Mouse (Mus musculus) G1E (cell line): ENCODE data around the gene Rplp1. TPM values are rescaled to one million over a fixed set of nuclear protein-coding genes. Genes with fewer than 3 reads are reported as not detected.

Experiments used
- ATAC-seq: 2 replicates; pipeline ENCODE4 v1.8.0; 2016; ENCODE audit warnings: mild to moderate bottlenecking; ENCODE audit not compliant: insufficient number of reproducible peaks, poor library complexity, low FRiP score, severe bottlenecking; ENCODE audit errors: extremely low read depth
- DNase-seq: peaks from one replicate; pipeline ENCODE4 v3.0.0; 2012; ENCODE audit warnings: low spot score
- H3K27me3 ChIP-seq: 2 replicates; pipeline ENCODE4 v1.6.1; 2012; ENCODE audit warnings: mild to moderate bottlenecking, low read length, inconsistent platforms; ENCODE audit not compliant: insufficient read depth
- H3K36me3 ChIP-seq: replicated peaks from 2 replicates; pipeline ENCODE3; 2012; ENCODE audit warnings: mild to moderate bottlenecking, inconsistent platforms
- H3K4me1 ChIP-seq: 2 replicates; pipeline ENCODE4 v1.6.1; 2012; ENCODE audit warnings: low read depth, low read length, inconsistent platforms, mixed read lengths; ENCODE audit not compliant: insufficient read depth
- H3K4me3 ChIP-seq: 2 replicates; pipeline ENCODE4 v1.5.1; 2012; ENCODE audit warnings: low read depth, mild to moderate bottlenecking, inconsistent platforms, low read length, moderate library complexity, mixed read lengths
- H3K9me3 ChIP-seq: replicated peaks from 2 replicates; pipeline ENCODE4 v1.6.1; 2012; ENCODE audit warnings: inconsistent platforms
- CTCF ChIP-seq: IDR thresholded peaks from 2 replicates; pipeline ENCODE4 v1.5.1; 2012; ENCODE audit warnings: low read depth, low read length, inconsistent platforms, mixed read lengths
- GATA1 ChIP-seq: IDR thresholded peaks from 2 replicates; pipeline ENCODE4 v1.6.1; 2012; ENCODE audit warnings: borderline replicate concordance, low read length, inconsistent platforms, mixed read lengths
- GATA2 ChIP-seq: IDR thresholded peaks from 2 replicates; pipeline ENCODE4 v1.6.1; 2012; ENCODE audit warnings: low read depth, low read length, inconsistent platforms, borderline replicate concordance
- POLR2AphosphoS5 ChIP-seq: IDR thresholded peaks from 2 replicates; pipeline ENCODE4 v1.6.1; 2012; ENCODE audit warnings: low read depth, low read length, inconsistent platforms; ENCODE audit not compliant: insufficient replicate concordance
- TAL1 ChIP-seq: conservative IDR thresholded peaks from 2 replicates; pipeline ENCODE4 v1.6.1; 2012; ENCODE audit warnings: low read depth, low read length, inconsistent platforms, mixed read lengths
- polyA plus RNA-seq: library from polyadenylated mRNA; stranded (reverse); fragments of >175 nt; gene quantifications from 2 replicates; pipeline ENCODE4 v1.2.3, GENCODE M21; 2012
- total RNA-seq, 2 experiments: library from RNA; stranded (forward) in 1 of 2; stranded (reverse) in 1 of 2; fragments of 200-1000 nt in 1 of 2; fragments of >200 nt in 1 of 2; fragmentation: Nextera tagmentation in 1 of 2; gene quantifications; 2 replicates each; pipeline ENCODE4 v1.2.3; 2014 to 2017

Gene Rplp1
- total and polyA plus RNA-seq, 3 experiments: 2,957 to 43,340 (median 4,483) TPM

GRCm38 (mm10) chr9:61932009-61932408 is 17.7 kb upstream of the Rplp1 start:
- ATAC-seq (no peak), DNase-seq (no peak)
- peaks cover 32% of the 10 kb centered on the region for H3K4me1 ChIP-seq
- no peaks in the 10 kb centered on the region for H3K9me3 ChIP-seq
- TF ChIP-seq GATA1 (no peak), POLR2AphosphoS5 (no peak), TAL1 (no peak), GATA2 (no peak), CTCF (no peak)
- H3K27me3 ChIP-seq: no peaks in the 10 kb centered on the region
- no peak overlapping the region for H3K4me3 ChIP-seq
- peaks cover 91% of the 10 kb centered on the region for H3K36me3 ChIP-seq

GRCm38 (mm10) chr9:61925086-61925660 is 10.8 kb upstream of the Rplp1 start:
- ATAC-seq (peak; percentile 37; the same call in 1 of the 2 replicates), DNase-seq (no peak)
- H3K4me3 ChIP-seq: no peak overlapping the region; the same call in 1 of the 2 replicates
- no peak for TF ChIP-seq POLR2AphosphoS5
- no peak for TF ChIP-seq GATA1
- no peak for TF ChIP-seq GATA2
- no peak for TF ChIP-seq CTCF
- no peak; the same call in 1 of the 2 replicates for TF ChIP-seq TAL1
- no peaks in the 10 kb centered on the region for H3K9me3 ChIP-seq
- H3K36me3 ChIP-seq: peaks cover 85% of the 10 kb centered on the region
- H3K4me1 ChIP-seq: peaks cover 74% of the 10 kb centered on the region
- H3K27me3 ChIP-seq: no peaks in the 10 kb centered on the region

- Histone ChIP-seq H3K4me1 (peaks cover 86% of the 10 kb centered on the region), H3K9me3 (no peaks in the 10 kb centered on the region), H3K4me3 (no peak overlapping the region; the same call in 1 of the 2 replicates), H3K27me3 (no peaks in the 10 kb centered on the region), H3K36me3 (peaks cover 75% of the 10 kb centered on the region)
- TF ChIP-seq GATA2: no peak
- TF ChIP-seq POLR2AphosphoS5: no peak
- peak; percentile 74 for TF ChIP-seq TAL1
- ATAC-seq (peak; percentile 52), DNase-seq (no peak)
These were observed 6.0 kb upstream of the Rplp1 start for GRCm38 (mm10) chr9:61920331-61920730.

GRCm38 (mm10) chr9:61919464-61919863 is 5.1 kb upstream of the Rplp1 start:
- Histone ChIP-seq H3K9me3 (no peaks in the 10 kb centered on the region), H3K27me3 (no peaks in the 10 kb centered on the region), H3K4me1 (peaks cover 78% of the 10 kb centered on the region), H3K4me3 (peak overlapping the region; percentile 13; the same call in 1 of the 2 replicates), H3K36me3 (peaks cover 66% of the 10 kb centered on the region)
- no peak for TF ChIP-seq TAL1
- no peak for TF ChIP-seq CTCF
- no peak for TF ChIP-seq GATA2
- no peak for TF ChIP-seq POLR2AphosphoS5
- no peak for TF ChIP-seq GATA1
- ATAC-seq: no peak
- no peak for DNase-seq

GRCm38 (mm10) chr9:61917436-61917835 is 3.1 kb upstream of the Rplp1 start:
- TF ChIP-seq GATA2: no peak
- no peak for TF ChIP-seq GATA1
- TF ChIP-seq POLR2AphosphoS5: no peak
- no peak for TF ChIP-seq CTCF
- no peak for TF ChIP-seq TAL1
- peaks cover 62% of the 10 kb centered on the region for H3K4me1 ChIP-seq
- no peaks in the 10 kb centered on the region for H3K27me3 ChIP-seq
- DNase-seq: no peak
- H3K9me3 ChIP-seq: no peaks in the 10 kb centered on the region
- H3K4me3 ChIP-seq: no peak overlapping the region
- no peak for ATAC-seq
- H3K36me3 ChIP-seq: peaks cover 62% of the 10 kb centered on the region

GRCm38 (mm10) chr9:61916986-61917385 is 2.6 kb upstream of the Rplp1 start:
- ATAC-seq: no peak

GRCm38 (mm10) chr9:61915393-61916005 is 1.2 kb upstream of the Rplp1 start:
- H3K36me3 ChIP-seq: peaks cover 66% of the 10 kb centered on the region

More at GRCm38 (mm10) chr9:61916986-61917385, 2.6 kb upstream of the Rplp1 start:
- H3K4me1 ChIP-seq: peaks cover 60% of the 10 kb centered on the region
- H3K9me3 ChIP-seq: no peaks in the 10 kb centered on the region
- TF ChIP-seq GATA1 (no peak), TAL1 (no peak), CTCF (no peak), GATA2 (no peak), POLR2AphosphoS5 (no peak)
- H3K4me3 ChIP-seq: no peak overlapping the region
- no peak for DNase-seq
- no peaks in the 10 kb centered on the region for H3K27me3 ChIP-seq
- peaks cover 60% of the 10 kb centered on the region for H3K36me3 ChIP-seq

More at GRCm38 (mm10) chr9:61915393-61916005, 1.2 kb upstream of the Rplp1 start:
- H3K4me3 ChIP-seq: peak overlapping the region; percentile 77; the same call in 1 of the 2 replicates
- H3K27me3 ChIP-seq: no peaks in the 10 kb centered on the region
- no peak for DNase-seq
- ATAC-seq: no peak
- H3K4me1 ChIP-seq: peaks cover 53% of the 10 kb centered on the region
- TF ChIP-seq GATA2 (no peak), CTCF (no peak), TAL1 (no peak)
- no peaks in the 10 kb centered on the region for H3K9me3 ChIP-seq
